Mouse (Mus musculus) CD4-positive helper T cell, adult 2 months (primary cell): ENCODE measurements around the gene Abhd8.

Experiments
- DNase-seq: peaks from one replicate; pipeline ENCODE4 v3.0.0-alpha.2; 2012; ENCODE audit warnings: low read depth, missing footprints, low spot score

The Abhd8 gene

DNA sequence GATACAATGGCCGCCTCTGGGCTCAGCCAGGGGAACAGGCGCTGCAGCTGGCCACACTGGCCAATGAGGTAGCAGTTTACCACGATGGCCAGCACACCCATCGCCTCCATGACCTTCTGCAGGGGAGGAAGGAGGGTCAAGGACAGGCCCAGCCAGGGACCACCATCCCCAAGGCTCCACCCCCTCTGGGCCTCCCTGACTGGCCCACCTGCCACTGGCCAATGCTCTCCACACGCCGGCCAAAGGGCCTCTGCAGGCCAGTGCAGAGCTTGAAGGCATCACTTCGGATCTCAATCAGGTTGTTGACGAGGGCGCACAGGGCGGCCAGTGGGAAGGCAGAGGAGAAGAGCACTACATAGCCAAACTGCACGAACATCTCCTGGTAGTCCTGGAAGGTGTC is 15.5 kb upstream of the Abhd8 start:
- DNase-seq = no peak

- DNase-seq = peak; percentile 52
Observed at GRCm38 (mm10) chr8:71477196-71477845, 13.9 kb upstream of the Abhd8 start.

DNA sequence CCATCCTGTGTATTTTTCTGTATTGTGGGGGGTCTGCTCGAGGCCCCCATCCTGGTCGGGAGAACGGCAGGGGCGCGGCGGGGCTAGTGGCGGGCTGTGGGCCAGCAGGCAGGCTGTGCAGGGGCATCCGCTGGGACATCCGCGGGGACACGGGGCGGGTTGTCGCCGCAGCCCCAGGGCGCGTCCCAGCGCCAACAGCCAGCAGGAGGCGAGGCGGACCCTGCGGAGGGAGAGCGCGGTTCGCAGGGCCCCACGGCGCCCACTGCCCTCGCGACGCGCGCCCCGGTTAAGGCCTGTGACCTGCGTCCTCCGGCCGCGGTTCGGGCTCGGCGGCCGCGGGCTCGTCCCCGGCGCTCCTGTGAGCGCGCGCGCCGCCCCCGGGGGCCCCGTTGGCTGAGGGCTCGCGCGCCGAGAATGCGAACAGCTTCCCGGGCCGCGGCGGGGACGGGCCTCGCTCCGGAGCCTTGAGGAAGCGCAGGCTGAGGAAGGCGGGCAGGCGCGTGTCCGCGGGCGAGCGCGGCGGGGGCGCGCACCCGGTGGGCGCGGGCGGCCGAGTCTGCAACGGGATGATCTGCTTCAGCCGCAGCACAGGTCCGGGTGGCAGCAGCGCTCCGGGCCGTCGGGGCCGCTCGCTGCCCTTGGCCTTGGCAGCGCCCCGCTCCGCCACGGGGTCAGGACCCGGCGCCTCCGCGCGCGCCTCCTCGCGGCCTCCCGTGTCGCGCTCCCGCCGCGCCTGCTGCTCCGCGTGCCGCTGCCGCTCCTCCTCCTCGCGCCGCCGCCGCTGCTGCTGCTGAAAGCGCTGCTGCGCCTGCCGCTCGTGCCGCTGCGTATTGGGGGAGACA is 12.9 kb upstream of the Abhd8 start:
- DNase-seq = peak; percentile 81

DNA sequence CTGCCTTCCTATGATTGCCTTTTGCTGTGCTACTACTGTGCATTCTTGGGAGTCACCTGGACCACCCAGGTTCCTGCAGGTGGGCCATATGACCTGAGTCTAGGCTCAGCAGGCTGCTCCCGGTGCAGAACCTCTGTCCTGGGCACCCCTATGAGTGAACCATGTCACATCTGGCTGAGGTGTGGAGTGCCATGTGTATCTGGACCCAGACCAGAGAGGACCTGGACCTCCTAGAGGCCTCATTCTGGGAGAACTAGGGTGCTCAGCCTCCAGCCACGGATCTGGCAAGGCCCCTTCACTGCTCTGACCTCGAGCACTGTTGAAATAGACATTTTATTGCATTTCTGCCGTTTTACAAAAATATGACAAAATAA is 12.2 kb upstream of the Abhd8 start:
- DNase-seq = no peak

GRCm38 (mm10) chr8:71474785-71475701 is 11.6 kb upstream of the Abhd8 start:
- DNase-seq = no peak

GRCm38 (mm10) chr8:71474344-71474743 is 10.9 kb upstream of the Abhd8 start:
- DNase-seq = no peak

DNA sequence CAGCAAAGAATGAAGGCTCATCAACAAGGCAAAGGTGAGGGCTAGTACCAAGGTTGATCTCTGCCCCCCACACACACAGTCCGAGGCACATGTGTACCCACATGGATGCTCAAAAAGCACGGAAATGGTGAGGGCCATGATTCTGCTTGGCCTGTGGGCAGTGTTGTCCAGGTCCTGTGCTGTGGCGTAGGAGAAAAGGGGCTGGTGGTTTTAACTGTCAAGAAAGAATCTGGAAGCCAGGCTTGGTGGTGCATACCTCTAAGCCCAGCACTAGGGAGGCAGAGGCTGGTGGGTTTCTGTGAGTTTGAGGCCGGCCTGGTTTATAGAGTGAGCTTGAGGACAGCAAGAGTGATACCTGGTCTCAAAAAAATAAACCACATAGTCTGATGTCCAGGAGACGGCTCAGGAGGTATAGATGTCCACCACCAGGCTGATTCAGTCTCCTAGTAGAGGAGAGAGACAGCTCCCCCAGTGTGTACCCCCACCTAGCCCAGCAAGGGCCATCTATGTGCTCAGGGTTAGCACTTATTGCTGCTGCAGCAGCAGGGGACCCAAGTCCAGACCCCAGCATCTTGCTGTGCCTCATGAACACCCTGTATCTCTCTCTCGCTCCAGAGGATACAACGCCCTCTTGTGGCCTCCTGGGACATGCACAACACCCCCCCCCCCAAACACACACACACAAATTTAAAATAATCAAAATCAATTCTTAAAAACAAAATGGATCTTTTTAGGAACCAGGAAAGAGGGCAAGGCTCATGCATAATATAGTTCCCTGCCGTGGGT is 9.3 kb upstream of the Abhd8 start:
- DNase-seq = no peak

DNA sequence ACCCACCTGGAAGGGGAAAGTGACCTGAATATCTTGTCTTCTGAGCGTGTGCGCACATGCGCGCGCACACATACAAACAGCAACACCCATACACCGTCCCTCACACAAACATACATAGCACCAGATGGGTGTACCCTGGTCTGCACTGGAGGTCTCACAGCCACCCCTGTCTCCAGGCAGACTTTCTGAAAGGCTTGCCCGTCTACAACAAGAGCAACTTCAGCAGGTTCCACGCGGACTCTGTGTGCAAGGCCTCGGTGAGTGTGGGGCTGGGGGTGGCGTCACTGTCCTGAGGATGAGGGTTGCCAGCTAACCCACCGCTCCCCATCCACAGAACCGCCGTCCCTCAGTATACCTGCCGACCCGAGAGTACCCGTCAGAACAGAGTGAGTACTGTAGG is 8.4 kb upstream of the Abhd8 start:
- no peak for DNase-seq

DNA sequence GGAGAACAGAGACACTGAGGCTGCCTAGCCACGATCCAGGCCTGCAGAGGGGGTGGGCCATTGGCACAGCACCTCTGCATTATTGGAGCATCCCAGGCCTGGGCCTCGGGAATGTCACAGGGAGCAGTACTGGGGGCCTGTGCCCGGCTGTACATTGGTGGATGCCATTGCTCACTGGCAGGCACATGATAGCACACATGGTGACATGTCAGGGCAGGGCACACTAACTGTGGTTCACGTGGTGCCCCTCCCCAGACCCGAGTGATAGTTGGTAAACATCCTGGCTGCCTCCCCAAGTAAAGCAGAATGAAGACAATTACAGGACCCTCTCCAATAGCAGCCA is 7.4 kb upstream of the Abhd8 start:
- no peak for DNase-seq

- no peak for DNase-seq
Observed at GRCm38 (mm10) chr8:71470146-71470912, 6.9 kb upstream of the Abhd8 start.

GRCm38 (mm10) chr8:71469411-71469810 is 6.0 kb upstream of the Abhd8 start:
- DNase-seq = peak; percentile 74

GRCm38 (mm10) chr8:71468916-71469315 is 5.5 kb upstream of the Abhd8 start, which contains the start of gene Dda1:
Gene Dda1 (plus strand): TSS chr8:71469199.
- peak; percentile 99 for DNase-seq

DNA sequence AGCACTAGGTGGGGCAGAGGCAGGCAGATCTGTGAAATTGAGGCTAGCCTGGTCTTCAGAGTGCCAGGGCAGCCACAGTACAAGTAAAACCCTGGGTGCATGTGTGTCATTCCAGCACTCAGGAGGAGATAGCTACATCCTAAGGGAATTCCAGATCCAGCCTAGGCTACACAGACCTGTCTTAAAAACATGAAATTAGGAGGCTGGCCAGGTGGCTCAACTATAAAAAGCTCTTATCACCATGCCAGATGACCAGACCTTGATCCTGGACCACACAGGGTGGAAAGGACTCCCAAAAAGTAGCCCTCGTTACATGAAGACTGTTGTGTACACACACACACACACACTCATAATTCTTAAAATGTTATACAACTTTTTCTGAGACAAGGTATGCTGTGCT is 4.5 kb upstream of the Abhd8 start:
- DNase-seq = no peak

DNA sequence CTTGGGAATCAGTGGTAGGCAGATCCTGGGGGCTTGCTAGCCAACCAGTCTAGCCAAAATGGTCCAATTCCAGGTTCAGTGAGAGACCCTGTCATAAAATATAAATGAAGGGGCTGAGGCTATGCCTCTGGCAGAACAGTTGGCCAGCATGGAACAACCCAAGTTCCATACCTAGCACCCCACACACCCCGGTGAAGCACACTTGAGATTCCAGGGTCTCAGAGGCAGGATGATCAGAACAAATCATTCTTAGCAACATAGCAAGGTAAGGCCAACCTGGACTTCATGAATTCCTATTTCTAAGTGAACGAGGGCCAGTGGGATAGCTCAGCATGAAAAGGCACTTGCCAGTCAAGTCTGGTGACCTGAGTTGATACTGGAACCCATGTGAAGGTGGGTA is 3.7 kb upstream of the Abhd8 start:
- DNase-seq = no peak

DNA sequence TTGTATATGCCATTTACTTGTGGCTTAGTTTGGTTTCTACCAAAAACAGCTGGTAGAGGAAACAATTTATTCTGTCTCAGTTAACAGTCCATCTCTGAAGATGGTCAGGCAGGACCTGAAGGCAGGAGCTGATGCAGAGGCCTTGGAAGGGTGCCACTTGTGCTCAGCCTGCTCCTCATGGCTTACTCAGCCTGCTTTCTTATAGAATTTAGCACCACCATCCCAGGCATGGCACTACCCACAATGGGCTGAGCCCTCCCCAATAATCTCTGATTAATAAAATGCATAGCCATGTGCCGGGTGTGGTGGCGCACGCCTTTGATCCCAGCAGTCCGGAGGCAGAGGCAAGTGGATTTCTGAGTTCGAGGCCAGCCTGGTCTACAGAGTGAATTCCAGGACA is 2.7 kb upstream of the Abhd8 start:
- DNase-seq = no peak

- no peak for DNase-seq
Observed at GRCm38 (mm10) chr8:71465733-71466132, 2.3 kb upstream of the Abhd8 start.

DNA sequence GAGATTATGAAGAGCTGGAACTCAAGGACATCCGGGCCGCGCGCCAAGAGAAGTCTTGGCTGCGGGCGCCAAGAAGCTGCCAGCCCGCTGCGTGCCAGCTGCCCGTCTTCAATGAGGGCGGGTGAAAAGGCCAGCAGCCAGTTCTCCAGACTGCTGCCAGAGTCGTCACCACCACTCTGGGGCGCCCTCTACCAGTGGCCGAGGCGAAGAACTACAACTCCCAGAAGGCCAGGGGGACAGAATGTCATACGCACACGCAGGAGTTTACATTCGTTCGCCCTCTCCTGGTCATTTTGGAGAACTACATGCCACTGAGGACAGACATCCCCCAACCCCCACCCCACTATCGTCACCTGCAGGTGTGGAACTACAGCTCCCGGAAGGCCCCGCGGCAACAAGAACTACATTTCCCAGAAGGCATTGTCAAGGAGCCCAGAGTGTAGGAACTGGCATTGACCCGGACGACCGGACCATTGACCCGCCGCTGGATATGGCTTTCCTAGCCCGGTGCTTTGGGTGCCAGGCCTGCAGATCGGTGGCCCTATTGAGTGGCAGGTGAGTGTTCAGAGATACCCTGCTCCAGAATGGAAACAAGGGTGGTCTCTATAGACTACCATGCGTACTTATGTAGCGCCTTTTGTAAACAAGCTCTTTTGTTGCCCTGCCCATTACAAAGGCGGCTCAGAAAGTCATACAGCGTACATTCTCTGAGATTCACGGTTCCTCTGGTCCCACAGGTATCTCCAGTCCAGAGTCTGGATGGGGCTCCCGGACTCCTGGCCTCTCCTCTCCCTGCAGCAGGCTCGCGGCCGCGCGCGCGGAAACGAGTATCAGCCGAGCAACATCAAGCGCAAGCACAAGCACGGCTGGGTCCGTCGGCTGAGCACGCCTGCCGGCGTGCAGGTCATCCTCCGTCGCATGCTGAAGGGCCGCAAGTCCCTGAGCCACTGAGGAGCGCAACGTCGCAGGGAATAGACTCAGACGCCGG is 1.4 kb upstream of the Abhd8 start, which contains the start of gene Mrpl34:
Gene Mrpl34, plus strand, starts transcription at position 447 of the 988 bp plus-strand sequence.
- peak; percentile 99 for DNase-seq

DNA sequence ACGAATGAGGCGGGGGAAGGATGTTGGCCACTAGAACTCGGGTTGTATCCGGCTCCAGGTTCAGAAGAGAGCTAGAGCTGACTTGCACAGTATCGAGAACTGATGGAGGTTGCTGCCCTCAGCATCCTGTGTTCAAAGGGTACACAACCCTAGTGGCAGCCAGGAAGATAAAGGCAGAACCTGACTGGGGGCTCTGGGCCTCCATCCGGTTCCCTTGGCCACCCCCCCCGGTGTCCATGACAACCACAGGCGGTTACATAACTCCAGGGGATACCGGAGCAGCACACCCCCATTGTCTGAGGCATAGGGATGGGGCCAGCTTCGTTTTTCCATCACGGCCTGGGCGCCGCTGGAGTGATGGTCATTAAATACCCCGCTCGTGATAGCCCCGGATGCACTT is 669 bp downstream of the Abhd8 start:
- peak; percentile 96 for DNase-seq

DNA sequence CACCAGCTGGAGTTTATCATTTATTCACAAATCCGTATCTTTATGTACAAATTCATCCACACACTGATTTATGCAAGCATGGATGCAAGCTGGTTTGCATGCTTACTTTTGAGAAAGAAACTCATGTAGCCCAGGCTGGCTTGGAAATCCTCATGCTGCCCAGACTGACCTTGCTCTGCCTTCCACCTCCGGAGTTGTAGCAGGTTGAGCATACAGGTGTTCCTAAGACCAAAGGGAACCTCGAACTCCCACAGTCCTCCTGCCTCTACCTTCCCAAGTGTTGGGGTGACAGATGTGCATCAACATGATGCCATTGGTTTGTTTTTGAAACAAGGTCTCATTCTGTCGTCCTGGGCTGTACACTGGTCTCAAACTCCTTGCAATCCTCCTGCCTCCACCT is 1.3 kb downstream of the Abhd8 start:
- no peak for DNase-seq
